Mouse (Mus musculus): Measurements from ENCODE around the gene Exoc2.

The Exoc2 gene

GRCm38 (mm10) chr13:30764014-30764740, 209.7 kb downstream of the Exoc2 start:
- no peak for DNase-seq
